Mouse (Mus musculus) heart, embryonic 10.5 days (tissue): ENCODE measurements around the gene Synpo2. TPM values are rescaled to one million over a fixed set of nuclear protein-coding genes. Genes with fewer than 3 reads are reported as not detected.
A peak's percentile ranks its signal among the peaks of the same experiment; 100 is the strongest.

Experiments
- DNase-seq: peaks from one replicate; pipeline ENCODE4 v3.0.0-alpha.2; 2017; ENCODE audit warnings: low spot score
- H3K27ac ChIP-seq: fragments of 300-500 bp; sonication (generic); 2 replicates; pipeline ENCODE4 v1.5.1; 2016; ENCODE audit warnings: mild to moderate bottlenecking
- H3K27me3 ChIP-seq: fragments of 300-500 bp; sonication (generic); 2 replicates; pipeline ENCODE4 v1.6.1; 2016; ENCODE audit warnings: mild to moderate bottlenecking; ENCODE audit not compliant: poor library complexity, insufficient read depth, severe bottlenecking
- H3K36me3 ChIP-seq: fragments of 300-500 bp; sonication (generic); 2 replicates; pipeline ENCODE4 v1.6.1; 2016; ENCODE audit warnings: mild to moderate bottlenecking, moderate library complexity
- H3K4me1 ChIP-seq: fragments of 300-500 bp; sonication (generic); 2 replicates; pipeline ENCODE4 v1.6.1; 2016; ENCODE audit warnings: mild to moderate bottlenecking
- H3K4me3 ChIP-seq: fragments of 300-500 bp; sonication (generic); 2 replicates; pipeline ENCODE4 v1.5.1; 2016; ENCODE audit warnings: mild to moderate bottlenecking, moderate library complexity
- H3K9me3 ChIP-seq: fragments of 300-500 bp; sonication (generic); 2 replicates; pipeline ENCODE4 v1.6.1; 2016; ENCODE audit warnings: mild to moderate bottlenecking, moderate library complexity
- WGBS: fragments of 180-500 bp; shearing (Covaris S2); methylation state at CpG from one replicate; pipeline ENCODE4 v1.1.7; 2016; 5-methylcytosine and 5-hydroxymethylcytosine counted together
- polyA plus RNA-seq: library from polyadenylated mRNA; unstranded; fragments of >200 nt; fragmentation: Nextera tagmentation; extraction: Ambion mirVana; gene quantifications from 2 replicates; pipeline ENCODE4 v1.2.1, GENCODE M21; 2016

The Synpo2 gene
- polyA plus RNA-seq, 1 experiment from 2014 or later = 17.7 TPM

DNA sequence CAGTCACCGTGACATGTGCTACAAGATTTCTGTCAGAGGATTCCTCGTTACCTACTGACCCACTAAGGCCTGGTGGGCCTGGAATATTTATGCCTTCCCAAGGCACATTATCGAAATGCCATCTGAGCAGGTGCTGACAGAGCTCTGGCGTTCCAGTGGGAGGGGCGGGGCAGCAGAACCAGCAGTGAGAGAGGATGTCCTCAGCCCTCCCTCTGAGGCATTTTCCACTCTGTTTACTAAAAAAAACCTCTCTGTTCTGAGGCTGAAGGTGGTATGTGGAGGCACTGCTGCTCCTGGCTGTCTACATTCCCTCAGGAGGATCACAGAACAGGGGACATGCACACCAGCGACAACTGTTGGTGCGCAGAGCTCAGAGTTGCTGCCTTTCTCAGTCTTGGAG lies 1.1 kb upstream of the Synpo2 start:
- Histone ChIP-seq H3K4me1 (peaks cover 29% of the 10 kb centered on the region), H3K4me3 (peak overlapping the region; percentile 64), H3K27ac (peak overlapping the region; percentile 78), H3K27me3 (no peaks in the 10 kb centered on the region), H3K9me3 (no peaks in the 10 kb centered on the region), H3K36me3 (no peaks in the 10 kb centered on the region)
- peak; percentile 79 for DNase-seq
- 17% methylated on average over 7 of the region's 7 CpGs for WGBS

DNA sequence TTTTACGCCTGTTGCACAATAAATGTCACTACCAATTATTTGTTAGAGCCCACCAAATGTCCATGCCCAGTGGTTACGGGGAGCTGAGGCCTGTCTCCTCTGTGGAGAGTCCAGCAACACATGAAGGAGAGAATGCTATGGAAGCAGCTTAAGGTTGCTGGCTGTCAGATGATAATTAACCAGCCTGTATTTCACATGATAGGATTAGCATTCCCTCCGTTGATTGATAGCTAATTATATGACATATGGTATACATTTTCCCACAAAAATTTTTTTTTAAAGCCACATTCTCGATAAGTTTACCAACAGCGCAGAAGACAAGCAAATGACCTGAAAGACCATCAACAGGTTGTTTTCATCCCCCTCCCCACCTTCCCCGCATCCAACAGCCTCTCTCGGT lies 454 bp downstream of the Synpo2 start:
- peaks cover 29% of the 10 kb centered on the region for H3K4me1 ChIP-seq
- WGBS = 19% methylated on average over 7 of the region's 7 CpGs
- H3K36me3 ChIP-seq = peaks cover 9% of the 10 kb centered on the region; the same call in 1 of the 2 replicates
- H3K4me3 ChIP-seq = peak overlapping the region; percentile 64
- peak overlapping the region; percentile 78 for H3K27ac ChIP-seq
- 0 out of 2 replicates have a peak, but pooled peaks cover 6% of the 10 kb centered on the region for H3K9me3 ChIP-seq
- DNase-seq = no peak
- no peaks in the 10 kb centered on the region for H3K27me3 ChIP-seq

DNA sequence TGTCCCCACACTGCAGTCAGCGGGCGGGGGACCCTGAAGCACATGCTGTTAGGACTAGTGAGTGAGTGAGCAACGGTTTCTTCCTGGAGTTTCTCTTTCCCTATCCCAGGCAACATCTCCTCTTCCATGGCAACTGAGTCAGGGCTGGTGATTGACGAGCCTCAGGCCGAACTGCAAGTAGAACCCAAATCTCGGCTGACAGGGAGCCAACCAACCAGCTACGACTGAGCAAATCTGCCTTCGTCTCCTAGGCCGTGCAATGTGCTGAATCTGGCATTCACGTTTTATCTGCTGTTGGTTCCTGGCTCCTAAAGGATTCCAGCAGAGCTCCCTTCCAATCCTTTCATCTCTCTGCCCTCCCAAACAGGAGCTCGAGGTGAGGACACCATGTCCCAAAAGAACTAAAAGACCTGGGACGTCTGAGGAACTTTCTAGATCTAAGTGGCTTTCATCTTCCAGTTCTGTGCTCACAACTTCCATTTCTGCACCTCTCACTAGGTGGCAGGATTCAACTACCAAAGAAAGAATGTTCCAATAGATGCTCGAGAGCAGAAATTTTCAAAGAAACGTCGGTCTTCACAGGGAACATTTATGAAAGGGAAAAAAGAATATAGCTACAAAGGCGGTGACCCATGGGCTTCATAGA lies 1.6 kb downstream of the Synpo2 start:
- Histone ChIP-seq H3K4me3 (peak overlapping the region; percentile 64), H3K27ac (peak overlapping the region; percentile 63)
- no peak for DNase-seq

DNA sequence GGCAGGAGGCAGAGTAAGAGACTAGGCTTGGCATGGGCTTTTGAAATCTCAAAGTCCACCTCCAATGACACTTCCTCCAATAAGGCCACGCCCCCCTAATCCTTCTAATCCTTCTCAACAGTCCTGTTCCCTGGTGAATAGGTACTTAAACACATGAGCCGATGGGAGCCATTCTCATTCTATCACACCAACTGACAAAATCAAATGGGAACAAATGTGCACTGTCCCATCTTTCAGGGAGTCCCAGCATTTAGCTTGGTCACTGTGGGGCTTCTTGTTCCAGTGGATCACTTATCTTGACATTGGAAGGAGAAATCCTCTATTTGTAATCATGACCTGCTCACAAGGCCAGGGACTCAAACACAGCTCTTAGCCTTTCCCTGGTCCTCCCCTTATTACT lies 4.3 kb downstream of the Synpo2 start:
- 83% methylated on average over 2 of the region's 2 CpGs for WGBS
- Histone ChIP-seq H3K4me1 (peaks cover 24% of the 10 kb centered on the region), H3K36me3 (peaks cover 10% of the 10 kb centered on the region; the same call in 1 of the 2 replicates), H3K9me3 (0 out of 2 replicates have a peak, but pooled peaks cover 6% of the 10 kb centered on the region), H3K4me3 (no peak overlapping the region), H3K27me3 (no peaks in the 10 kb centered on the region), H3K27ac (no peak overlapping the region)
- DNase-seq = no peak

More for the DNA sequence above, 1.6 kb downstream of the Synpo2 start:
- Histone ChIP-seq H3K36me3 (peaks cover 10% of the 10 kb centered on the region; the same call in 1 of the 2 replicates), H3K4me1 (peaks cover 29% of the 10 kb centered on the region), H3K9me3 (0 out of 2 replicates have a peak, but pooled peaks cover 6% of the 10 kb centered on the region), H3K27me3 (no peaks in the 10 kb centered on the region)
- WGBS = 29% methylated on average over 16 of the region's 16 CpGs

DNA sequence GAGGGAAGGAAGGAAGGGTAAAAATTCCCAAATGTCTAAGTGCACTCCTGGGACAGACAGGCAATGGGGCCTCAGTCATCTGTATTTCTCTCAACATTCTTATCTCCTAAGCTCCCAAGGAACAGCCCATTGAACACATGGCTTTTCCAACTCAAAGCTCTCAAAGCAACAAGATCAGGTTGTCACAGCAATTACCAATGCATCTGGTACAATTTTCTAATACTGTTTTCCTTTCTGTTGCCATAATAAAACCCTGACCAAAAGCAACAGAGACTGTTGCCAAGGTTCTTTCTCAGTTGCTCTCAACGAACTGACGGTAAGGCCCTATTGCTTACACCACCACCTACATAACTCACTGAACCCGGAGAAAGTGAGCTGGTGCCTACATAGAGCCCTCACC lies 8.7 kb downstream of the Synpo2 start:
- 0 out of 2 replicates have a peak, but pooled peaks cover 6% of the 10 kb centered on the region for H3K9me3 ChIP-seq
- H3K4me1 ChIP-seq = peaks cover 10% of the 10 kb centered on the region; the same call in 1 of the 2 replicates
- H3K4me3 ChIP-seq = no peak overlapping the region
- no peak overlapping the region for H3K27ac ChIP-seq
- 70% methylated on average over 3 of the region's 3 CpGs for WGBS
- no peaks in the 10 kb centered on the region for H3K27me3 ChIP-seq
- no peak for DNase-seq
- peaks cover 10% of the 10 kb centered on the region; the same call in 1 of the 2 replicates for H3K36me3 ChIP-seq

DNA sequence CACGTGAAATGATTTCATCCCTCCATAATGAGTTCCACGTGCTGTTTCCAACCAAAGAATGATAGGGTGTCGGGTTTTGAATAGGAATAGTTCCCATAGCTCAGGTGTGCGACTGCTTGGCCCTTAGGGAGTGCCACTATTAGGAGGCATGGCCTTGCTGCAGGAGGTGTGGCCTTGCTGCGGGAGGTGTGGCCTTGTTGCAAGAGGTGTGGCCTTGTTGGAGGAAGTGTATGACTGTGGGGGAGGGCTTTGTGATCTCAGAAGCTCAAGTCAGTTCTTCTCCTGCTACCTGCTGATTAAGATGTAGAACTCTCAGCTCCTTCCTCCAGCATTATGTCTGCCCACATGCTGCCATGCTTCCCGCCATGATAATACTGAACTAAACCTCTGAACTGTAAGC lies 17.3 kb downstream of the Synpo2 start:
- H3K27me3 ChIP-seq = no peaks in the 10 kb centered on the region
- no peak overlapping the region for H3K27ac ChIP-seq
- WGBS = 54% methylated on average over 6 of the region's 6 CpGs
- H3K9me3 ChIP-seq = no peaks in the 10 kb centered on the region
- no peaks in the 10 kb centered on the region for H3K36me3 ChIP-seq
- H3K4me1 ChIP-seq = no peaks in the 10 kb centered on the region
- no peak overlapping the region for H3K4me3 ChIP-seq
- peak; percentile 41 for DNase-seq

DNA sequence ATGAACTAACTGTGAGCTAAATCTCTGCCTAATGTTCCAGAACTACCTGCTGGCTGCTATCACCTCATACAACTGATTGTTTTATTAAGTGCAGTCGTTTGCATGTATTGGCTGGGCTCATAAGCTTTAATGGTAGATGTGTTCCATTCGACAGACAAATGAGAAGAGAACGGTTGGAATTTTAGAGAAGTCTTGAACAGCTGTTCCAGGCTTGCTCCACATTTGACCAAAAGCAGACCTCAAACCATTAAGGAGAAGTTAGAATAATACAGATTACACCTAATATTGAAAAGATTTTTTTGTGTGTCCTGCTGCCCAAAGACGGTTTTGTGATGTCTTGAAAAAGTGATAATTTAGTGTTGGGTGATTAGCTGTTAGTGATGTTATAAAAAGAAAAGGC lies 27.1 kb downstream of the Synpo2 start:
- no peaks in the 10 kb centered on the region for H3K36me3 ChIP-seq
- H3K27ac ChIP-seq = no peak overlapping the region
- H3K9me3 ChIP-seq = no peaks in the 10 kb centered on the region
- H3K4me3 ChIP-seq = no peak overlapping the region
- H3K27me3 ChIP-seq = no peaks in the 10 kb centered on the region
- H3K4me1 ChIP-seq = peaks cover 13% of the 10 kb centered on the region; the same call in 1 of the 2 replicates
- DNase-seq = peak; percentile 24
- 77% methylated on average over 4 of the region's 4 CpGs for WGBS

DNA sequence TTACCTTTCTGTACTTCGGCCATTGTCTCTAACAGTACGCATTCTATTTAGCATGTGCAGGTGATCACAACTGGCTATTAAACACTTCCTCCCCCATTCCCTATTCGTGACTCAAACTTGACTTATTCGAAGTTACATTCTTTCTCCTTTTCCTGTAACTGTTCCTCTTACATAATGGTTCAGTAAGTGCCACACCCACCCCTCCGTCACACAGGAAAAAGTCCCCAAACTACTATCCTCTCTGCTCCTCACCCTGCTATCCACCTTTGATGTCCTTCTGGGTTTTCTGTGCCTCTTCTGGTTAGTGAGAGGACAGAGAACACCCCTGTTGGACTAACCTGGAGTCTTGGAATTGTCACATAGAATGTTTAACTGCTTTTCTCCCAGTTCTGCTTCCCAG lies 28.6 kb downstream of the Synpo2 start:
- WGBS = 72% methylated on average over 5 of the region's 5 CpGs
- H3K27me3 ChIP-seq = no peaks in the 10 kb centered on the region
- no peak overlapping the region for H3K4me3 ChIP-seq
- no peaks in the 10 kb centered on the region for H3K9me3 ChIP-seq
- H3K4me1 ChIP-seq = peaks cover 13% of the 10 kb centered on the region; the same call in 1 of the 2 replicates
- no peak overlapping the region for H3K27ac ChIP-seq
- no peaks in the 10 kb centered on the region for H3K36me3 ChIP-seq
- no peak for DNase-seq

DNA sequence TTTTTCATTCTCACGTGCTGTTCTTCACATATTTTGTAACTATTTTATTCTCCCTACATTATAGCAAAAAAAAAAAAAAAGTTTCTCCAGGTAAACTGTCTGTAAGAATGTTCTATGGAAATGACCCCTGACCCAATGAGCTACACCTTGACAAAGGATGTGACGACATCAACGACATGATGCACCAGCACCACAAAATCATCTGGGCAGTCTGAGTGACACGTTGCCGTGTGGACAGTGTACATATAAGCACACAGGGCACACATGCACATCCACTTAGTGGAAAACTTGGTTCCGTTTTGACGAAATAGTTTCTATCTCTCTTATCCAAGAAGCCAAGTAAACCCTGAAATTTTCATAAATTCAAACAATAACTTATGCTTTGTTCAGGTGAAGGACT lies 30.5 kb downstream of the Synpo2 start:
- 77% methylated on average over 7 of the region's 7 CpGs for WGBS
- Histone ChIP-seq H3K4me3 (no peak overlapping the region), H3K27me3 (no peaks in the 10 kb centered on the region), H3K27ac (peak overlapping the region; percentile 69), H3K9me3 (no peaks in the 10 kb centered on the region), H3K4me1 (peaks cover 13% of the 10 kb centered on the region; the same call in 1 of the 2 replicates), H3K36me3 (no peaks in the 10 kb centered on the region)
- peak; percentile 58 for DNase-seq

DNA sequence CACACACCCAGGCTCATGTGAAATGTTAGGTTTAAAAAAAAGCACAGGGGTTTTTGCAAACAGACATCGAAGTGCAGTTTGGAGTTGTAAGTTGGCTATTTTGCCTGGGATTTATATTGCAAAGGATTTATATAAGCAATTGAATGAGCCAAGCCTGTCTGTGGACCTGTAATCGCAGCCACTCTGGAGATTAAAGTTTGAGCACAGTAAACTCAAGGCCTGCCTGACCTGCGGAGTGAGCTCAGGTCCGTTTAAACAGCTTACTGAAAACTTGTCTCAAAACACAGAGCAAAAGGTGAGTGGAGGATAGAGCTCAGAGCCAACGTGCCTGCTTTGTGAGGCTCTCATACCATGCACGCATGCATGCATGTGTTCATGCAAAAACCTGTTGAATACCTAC lies 30.9 kb downstream of the Synpo2 start:
- peak; percentile 35 for DNase-seq
- Histone ChIP-seq H3K36me3 (no peaks in the 10 kb centered on the region), H3K9me3 (no peaks in the 10 kb centered on the region), H3K4me1 (peaks cover 13% of the 10 kb centered on the region; the same call in 1 of the 2 replicates), H3K27ac (peak overlapping the region; percentile 69), H3K27me3 (no peaks in the 10 kb centered on the region), H3K4me3 (no peak overlapping the region)
- WGBS = 61% methylated on average over 6 of the region's 6 CpGs

DNA sequence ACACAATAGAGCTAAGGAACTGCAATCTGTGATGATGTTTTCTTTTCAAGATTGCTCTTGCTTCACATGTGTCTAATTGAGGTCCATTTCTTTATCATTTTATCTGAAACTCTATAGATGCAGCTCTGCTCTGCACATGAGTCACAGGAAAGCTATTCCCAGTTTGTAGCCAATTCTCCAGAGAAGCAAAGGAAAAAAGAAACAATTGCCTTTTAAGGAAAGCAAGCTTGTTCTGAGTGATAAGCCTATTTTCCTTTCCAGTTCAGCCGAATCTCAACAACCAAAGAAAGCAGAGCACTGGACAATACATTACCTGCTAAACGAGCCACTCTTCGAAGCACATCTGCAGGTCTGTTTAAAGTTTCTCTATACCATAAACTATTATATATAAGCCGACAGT lies 31.3 kb downstream of the Synpo2 start:
- Histone ChIP-seq H3K4me3 (no peak overlapping the region), H3K27me3 (no peaks in the 10 kb centered on the region), H3K27ac (peak overlapping the region; percentile 69; the same call in 1 of the 2 replicates), H3K36me3 (no peaks in the 10 kb centered on the region), H3K4me1 (peaks cover 13% of the 10 kb centered on the region; the same call in 1 of the 2 replicates), H3K9me3 (no peaks in the 10 kb centered on the region)
- 37% methylated on average over 4 of the region's 4 CpGs for WGBS
- peak; percentile 66 for DNase-seq

DNA sequence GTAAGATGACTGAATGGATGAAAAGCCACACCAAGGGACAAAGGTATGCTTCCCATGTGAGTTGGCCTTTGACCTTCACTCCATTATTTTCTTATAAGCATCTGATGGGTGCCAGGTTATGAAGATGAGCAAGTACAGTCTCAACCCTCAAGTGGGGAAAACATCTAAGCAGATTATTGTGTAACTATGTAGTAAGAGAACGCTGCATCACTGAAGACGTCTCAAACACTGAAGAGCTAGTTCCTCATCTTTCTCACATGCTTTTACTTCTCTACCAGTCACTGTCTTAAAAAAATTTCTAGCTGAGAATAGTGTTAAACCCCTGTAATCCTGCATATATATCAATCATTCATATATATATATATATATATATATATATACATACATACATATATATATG lies 34.2 kb downstream of the Synpo2 start:
- no peaks in the 10 kb centered on the region for H3K9me3 ChIP-seq
- H3K36me3 ChIP-seq = no peaks in the 10 kb centered on the region
- H3K4me1 ChIP-seq = peaks cover 12% of the 10 kb centered on the region; the same call in 1 of the 2 replicates
- DNase-seq = no peak
- 82% methylated on average over 2 of the region's 2 CpGs for WGBS
- no peak overlapping the region for H3K27ac ChIP-seq
- H3K4me3 ChIP-seq = no peak overlapping the region
- no peaks in the 10 kb centered on the region for H3K27me3 ChIP-seq

DNA sequence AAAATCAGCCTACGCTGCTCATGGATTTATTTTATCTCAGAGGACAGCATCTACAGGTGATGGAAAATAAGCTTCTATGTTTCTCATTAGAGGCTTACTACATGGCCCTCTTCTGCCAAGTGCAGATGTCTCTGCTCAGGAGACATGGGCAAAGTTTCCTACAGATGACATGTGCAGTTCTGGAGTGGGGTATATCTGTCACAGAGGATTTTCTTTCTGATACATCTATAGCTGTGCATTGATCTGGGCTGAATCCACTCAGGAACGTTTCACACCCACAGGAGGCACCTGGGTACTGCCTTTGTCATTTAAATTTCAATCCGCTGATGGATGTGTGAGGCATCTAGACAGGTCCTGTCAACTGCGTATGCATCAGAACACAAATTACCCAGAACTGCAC lies 42.2 kb downstream of the Synpo2 start:
- no peaks in the 10 kb centered on the region for H3K27me3 ChIP-seq
- no peaks in the 10 kb centered on the region for H3K9me3 ChIP-seq
- peaks cover 14% of the 10 kb centered on the region for H3K4me1 ChIP-seq
- H3K4me3 ChIP-seq = no peak overlapping the region
- H3K36me3 ChIP-seq = no peaks in the 10 kb centered on the region
- no peak overlapping the region for H3K27ac ChIP-seq
- WGBS = 85% methylated on average over 4 of the region's 4 CpGs
- peak; percentile 6 for DNase-seq
